Mouse (Mus musculus) G1E-ER4 (cell line): ENCODE measurements around the gene Rarb. TPM values are rescaled to one million over a fixed set of nuclear protein-coding genes. Genes with fewer than 3 reads are reported as not detected.

Source experiments
- GATA1 ChIP-seq: IDR thresholded peaks from one replicate; pipeline ENCODE4 v1.8.0; 2012; ENCODE audit warnings: low read length, inconsistent platforms
- polyA plus RNA-seq: library from polyadenylated mRNA; stranded (reverse); fragments of >175 nt; gene quantifications from 2 replicates; pipeline ENCODE4 v1.2.3, GENCODE M21; 2012

The Rarb gene
- polyA plus RNA-seq, 1 experiment, result not detected

DNA sequence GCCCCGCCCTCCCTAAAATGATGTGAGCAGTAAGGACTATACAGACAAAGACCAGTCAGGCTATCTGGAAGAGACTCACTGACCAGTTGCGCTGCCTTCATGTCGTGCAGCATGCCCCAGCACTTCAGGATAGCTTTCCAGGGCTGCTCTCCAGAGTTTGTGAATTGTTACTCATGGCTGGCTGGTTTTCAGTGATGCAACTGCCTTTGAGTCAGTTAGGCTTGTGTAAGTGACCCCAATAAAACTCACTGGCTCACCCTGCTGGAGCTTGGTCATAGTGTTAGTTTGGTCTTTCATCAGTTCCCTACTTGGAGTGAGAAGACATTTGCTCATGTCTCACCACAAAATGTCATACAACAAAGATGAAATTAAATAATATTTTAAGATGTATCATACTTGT is 292.8 kb downstream of the Rarb start:
- TF ChIP-seq GATA1, result no peak

DNA sequence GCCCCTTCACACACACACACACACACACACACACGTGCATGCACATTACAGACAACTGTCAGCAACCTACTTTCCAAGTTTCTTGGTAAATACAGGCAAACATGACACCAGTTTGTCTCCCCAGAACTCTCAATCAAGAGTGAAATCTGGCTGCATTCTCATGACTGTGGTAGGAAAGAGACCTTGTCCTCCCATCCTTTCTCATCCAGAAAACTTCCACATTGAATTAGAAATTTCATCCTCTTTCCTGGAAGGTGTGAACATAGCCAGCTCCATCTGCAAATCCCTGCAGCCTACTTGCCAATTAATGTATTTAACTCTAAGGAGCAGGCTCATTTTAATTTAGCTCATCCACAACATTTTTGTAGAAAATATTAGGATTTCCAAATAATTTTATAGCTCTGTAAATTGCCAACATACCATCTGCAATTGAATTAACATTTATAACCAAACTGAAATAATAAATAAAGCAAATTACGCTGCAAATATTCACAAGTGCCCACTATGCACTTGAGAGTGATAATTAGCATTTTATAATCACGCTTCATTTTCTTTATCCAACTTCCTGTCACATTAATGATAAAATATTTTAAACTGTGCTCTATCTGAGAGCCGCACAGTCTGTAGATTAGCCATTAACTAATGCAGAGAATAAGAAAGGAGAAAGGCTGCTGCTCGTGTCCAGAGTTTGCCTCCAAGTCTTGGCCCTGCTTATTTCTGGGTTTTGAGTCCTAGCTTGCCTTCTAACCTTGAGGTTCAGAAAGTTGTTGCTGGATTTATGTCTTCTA is 293.6 kb downstream of the Rarb start:
- no peak for TF ChIP-seq GATA1

- TF ChIP-seq GATA1, result no peak
These were observed 296.1 kb downstream of the Rarb start for GRCm38 (mm10) chr14:16522852-16523251.

GRCm38 (mm10) chr14:16519588-16520167 is 299.3 kb downstream of the Rarb start:
- no peak for TF ChIP-seq GATA1

GRCm38 (mm10) chr14:16517958-16518357 is 301.0 kb downstream of the Rarb start:
- no peak for TF ChIP-seq GATA1

DNA sequence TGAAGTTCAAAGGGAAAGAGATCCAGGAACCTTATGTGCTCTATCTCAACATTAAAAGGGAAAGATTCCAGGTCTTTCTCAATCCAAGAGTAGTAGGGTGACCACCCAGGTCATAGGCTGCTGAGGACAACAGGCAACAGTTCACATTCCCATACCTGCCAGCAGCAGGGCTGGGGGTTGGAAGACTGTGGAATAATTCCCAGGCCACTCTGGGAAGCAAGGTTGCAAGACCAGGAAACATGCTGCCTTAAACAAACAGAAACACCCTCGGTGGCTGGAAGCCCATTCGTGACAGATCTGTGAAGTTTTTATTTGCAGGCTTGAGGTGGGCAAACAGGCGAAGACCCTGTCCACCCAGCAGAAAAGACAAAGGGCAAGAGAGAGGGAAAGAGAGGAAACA is 303.2 kb downstream of the Rarb start:
- TF ChIP-seq GATA1, result no peak

- TF ChIP-seq GATA1, result no peak
These were observed 308.4 kb downstream of the Rarb start for GRCm38 (mm10) chr14:16510574-16510973.

- no peak for TF ChIP-seq GATA1
These were observed 309.1 kb downstream of the Rarb start for GRCm38 (mm10) chr14:16509825-16510224.

- TF ChIP-seq GATA1, result no peak
These were observed 310.2 kb downstream of the Rarb start for GRCm38 (mm10) chr14:16508760-16509159.

GRCm38 (mm10) chr14:16497226-16497661 is 321.7 kb downstream of the Rarb start:
- no peak for TF ChIP-seq GATA1

DNA sequence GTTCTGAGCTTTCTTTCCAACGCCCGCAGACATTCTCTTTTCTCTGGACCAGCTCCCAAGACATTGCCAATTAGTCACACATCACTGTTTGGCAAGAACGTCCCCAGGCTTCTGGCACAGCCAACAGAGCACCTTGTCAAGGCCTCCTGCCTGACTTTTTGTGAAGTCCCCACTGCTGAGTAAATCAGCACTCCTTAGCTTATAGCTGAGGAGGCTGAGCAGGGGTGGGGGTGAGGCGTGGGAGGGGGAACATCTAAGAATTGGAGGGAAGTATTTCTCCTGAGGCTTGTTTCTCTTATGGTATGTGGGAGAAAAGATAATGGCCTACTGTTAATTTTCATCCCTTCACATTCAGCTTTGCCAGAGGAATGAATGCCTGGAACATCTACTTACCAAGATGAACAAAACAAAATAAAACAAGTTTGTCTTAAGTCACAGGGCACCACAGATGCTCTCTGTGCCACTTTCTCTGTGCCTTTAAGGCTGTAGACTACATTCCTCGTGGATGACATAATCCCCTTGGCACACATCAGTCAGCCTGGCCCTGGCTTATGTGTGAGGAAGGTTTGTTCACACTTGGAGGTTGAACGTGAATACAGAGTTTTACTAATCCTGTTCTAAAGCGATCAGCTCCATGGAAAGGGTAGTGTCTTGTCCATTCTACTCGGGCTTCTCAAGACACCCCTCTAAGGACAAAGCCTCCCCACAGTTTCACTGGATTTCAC is 335.1 kb downstream of the Rarb start:
- no peak for TF ChIP-seq GATA1

DNA sequence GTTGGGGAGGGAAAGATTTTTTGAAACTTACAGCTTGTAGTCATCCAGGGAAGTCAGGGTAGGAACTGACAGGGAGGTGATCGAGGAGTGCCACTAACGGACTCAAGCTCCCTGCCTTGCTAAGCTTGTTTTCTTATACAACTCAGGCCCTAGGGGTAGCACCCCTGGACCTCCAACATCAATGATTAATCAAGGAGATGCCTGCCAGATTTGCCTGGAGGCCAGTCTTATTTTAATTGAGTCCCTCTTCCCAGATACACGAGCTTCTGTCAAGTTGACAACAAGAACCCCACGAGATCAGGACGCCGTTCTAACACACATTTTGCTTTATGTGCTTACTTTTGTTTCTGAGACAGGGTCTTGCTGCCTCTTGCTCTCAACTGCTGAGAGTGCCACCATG is 338.3 kb downstream of the Rarb start:
- no peak for TF ChIP-seq GATA1

GRCm38 (mm10) chr14:16479521-16479920 is 339.4 kb downstream of the Rarb start:
- TF ChIP-seq GATA1, result no peak

- TF ChIP-seq GATA1, result no peak
These were observed 340.2 kb downstream of the Rarb start for GRCm38 (mm10) chr14:16478606-16479323.

GRCm38 (mm10) chr14:16448269-16448987 is 370.5 kb downstream of the Rarb start:
- no peak for TF ChIP-seq GATA1
